Mouse (Mus musculus): Measurements from ENCODE around the gene Npc1l1. TPM values are rescaled to one million over a fixed set of nuclear protein-coding genes. Genes with fewer than 3 reads are reported as not detected.

Gene Npc1l1
- polyA plus RNA-seq, 1 experiment from 2014 or later = not detected

- DNase-seq (ENCODE audit: low spot score) = no peak
- Histone ChIP-seq H3K9me3 (ENCODE audit: control insufficient read depth, low read length) (no peaks in the 10 kb centered on the region), H3K4me1 (replicated peaks; ENCODE audit: control insufficient read depth, insufficient read depth, low read length) (no peaks in the 10 kb centered on the region), H3K9ac (ENCODE audit: low read depth, low read length) (no peak overlapping the region), H3K27ac (ENCODE audit: low read depth, low read length) (no peak overlapping the region), H3K36me3 (ENCODE audit: control insufficient read depth, insufficient read depth, low read length) (no peaks in the 10 kb centered on the region), H3K4me3 (ENCODE audit: low read depth, low read length) (no peak overlapping the region), H3K27me3 (ENCODE audit: control insufficient read depth, insufficient read depth, low read length) (no peaks in the 10 kb centered on the region), H3K4me2 (replicated peaks; ENCODE audit: low read depth, low read length) (no peak overlapping the region)
- no peak for ATAC-seq (ENCODE audit: low FRiP score)
- WGBS = 89% methylated on average over 12 of the region's 12 CpGs
These were observed 66.2 kb downstream of the Npc1l1 start for GRCm38 (mm10) chr11:6163706-6164105.

- Histone ChIP-seq H3K9me3 (ENCODE audit: control insufficient read depth, low read length) (no peaks in the 10 kb centered on the region), H3K27ac (ENCODE audit: low read depth, low read length) (no peak overlapping the region), H3K4me1 (replicated peaks; ENCODE audit: control insufficient read depth, insufficient read depth, low read length) (no peaks in the 10 kb centered on the region), H3K4me3 (ENCODE audit: low read depth, low read length) (no peak overlapping the region), H3K4me2 (replicated peaks; ENCODE audit: low read depth, low read length) (no peak overlapping the region), H3K9ac (ENCODE audit: low read depth, low read length) (no peak overlapping the region), H3K36me3 (ENCODE audit: control insufficient read depth, insufficient read depth, low read length) (no peaks in the 10 kb centered on the region), H3K27me3 (ENCODE audit: control insufficient read depth, insufficient read depth, low read length) (no peaks in the 10 kb centered on the region)
- WGBS = 97% methylated on average over 3 of the region's 3 CpGs
- no peak for ATAC-seq (ENCODE audit: low FRiP score)
- no peak for DNase-seq (ENCODE audit: low spot score)
These were observed 66.9 kb downstream of the Npc1l1 start for GRCm38 (mm10) chr11:6163062-6163461.

GRCm38 (mm10) chr11:6161549-6161948 lies 68.4 kb downstream of the Npc1l1 start:
- no peaks in the 10 kb centered on the region for H3K27me3 ChIP-seq (ENCODE audit: control insufficient read depth, insufficient read depth, low read length)
- no peaks in the 10 kb centered on the region for H3K36me3 ChIP-seq (ENCODE audit: control insufficient read depth, insufficient read depth, low read length)
- no peak overlapping the region for H3K4me2 ChIP-seq (replicated peaks; ENCODE audit: low read depth, low read length)
- no peak overlapping the region for H3K4me3 ChIP-seq (ENCODE audit: low read depth, low read length)
- DNase-seq (ENCODE audit: low spot score) = no peak
- H3K9me3 ChIP-seq (ENCODE audit: control insufficient read depth, low read length) = no peaks in the 10 kb centered on the region
- H3K27ac ChIP-seq (ENCODE audit: low read depth, low read length) = no peak overlapping the region
- H3K4me1 ChIP-seq (replicated peaks; ENCODE audit: control insufficient read depth, insufficient read depth, low read length) = no peaks in the 10 kb centered on the region
- ATAC-seq (ENCODE audit: low FRiP score) = no peak
- no peak overlapping the region for H3K9ac ChIP-seq (ENCODE audit: low read depth, low read length)

Other genes starting within 250 kb of the Npc1l1 start
- gene Camk2b, start 163.8 kb downstream of the Npc1l1 start, polyA plus RNA-seq (2014; fragmentation: Nextera tagmentation; extraction: Ambion mirVana) = 3.4 and 3.6 TPM in 2 replicates
- 0.43 and 1.2 TPM in 2 replicates for gene A730071L15Rik, start 30.1 kb downstream of the Npc1l1 start, polyA plus RNA-seq (2014; fragmentation: Nextera tagmentation; extraction: Ambion mirVana)
- 40.8 and 43.9 TPM in 2 replicates for gene Nudcd3, start 29.7 kb downstream of the Npc1l1 start, polyA plus RNA-seq (2014; fragmentation: Nextera tagmentation; extraction: Ambion mirVana)
- gene Ddx56, start 37.6 kb upstream of the Npc1l1 start, polyA plus RNA-seq (2014; fragmentation: Nextera tagmentation; extraction: Ambion mirVana) = 93.9 and 103 TPM in 2 replicates
- gene Tmed4, start 44.7 kb upstream of the Npc1l1 start, polyA plus RNA-seq (2014; fragmentation: Nextera tagmentation; extraction: Ambion mirVana) = 152 and 166 TPM in 2 replicates
- 70.2 and 82.1 TPM in 2 replicates for gene Ogdh, start 61.5 kb upstream of the Npc1l1 start, polyA plus RNA-seq (2014; fragmentation: Nextera tagmentation; extraction: Ambion mirVana)
- gene Zmiz2, start 158.9 kb upstream of the Npc1l1 start, polyA plus RNA-seq (2014; fragmentation: Nextera tagmentation; extraction: Ambion mirVana) = 17.7 and 19.3 TPM in 2 replicates
- gene Ppia, start 185.3 kb upstream of the Npc1l1 start, polyA plus RNA-seq (2014; fragmentation: Nextera tagmentation; extraction: Ambion mirVana) = 5,018 and 5,123 TPM in 2 replicates
- 784 and 787 TPM in 2 replicates for gene H2afv, start 214.3 kb upstream of the Npc1l1 start, polyA plus RNA-seq (2014; fragmentation: Nextera tagmentation; extraction: Ambion mirVana)
- gene Purb, start 245.8 kb upstream of the Npc1l1 start, polyA plus RNA-seq (2014; fragmentation: Nextera tagmentation; extraction: Ambion mirVana) = 12.7 and 17.9 TPM in 2 replicates

All from hindbrain, embryonic 11.5 days (tissue).